ENCODE assay signal across 15 mouse cellular contexts in the genomic region with DNA sequence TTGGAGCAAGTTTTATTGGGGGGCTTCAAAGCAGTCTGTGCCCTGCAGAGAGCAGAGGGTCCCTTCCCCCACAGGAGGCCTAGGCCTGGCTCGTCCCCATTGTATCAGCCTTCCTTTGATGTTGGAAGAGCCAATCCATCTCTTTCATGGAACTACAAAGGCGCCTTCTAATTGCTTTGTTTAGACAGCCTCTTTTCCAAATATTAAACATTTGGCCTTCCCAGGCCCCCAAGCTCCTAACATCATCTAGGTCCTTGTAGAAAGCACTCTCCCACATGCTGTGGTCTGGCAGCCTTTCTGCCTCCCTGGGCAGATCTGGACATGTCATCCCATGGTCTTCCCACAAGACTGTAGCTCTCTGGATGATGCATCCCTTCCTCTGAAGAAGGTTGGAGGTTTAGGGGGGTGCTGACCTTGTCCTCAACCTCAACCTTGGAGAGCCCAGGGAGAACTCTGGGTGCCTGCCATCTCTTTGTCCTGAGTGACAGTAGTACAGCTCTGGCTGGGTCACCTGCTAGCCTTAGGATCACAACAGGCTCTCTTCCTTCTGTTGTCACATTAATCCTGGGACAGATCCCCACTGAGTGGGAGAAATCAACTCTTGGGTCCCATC.
DNase-seq lines count a peak whose midpoint lies in the region; ATAC-seq lines count a peak whose summit lies in the region.
"Had no signal": no experiment of that assay in that cellular context is flagged by ENCODE, and none has a peak within 500 bp of the region (broad histone marks: within the 10 kb centered on the region; RNA-seq: fewer than 3 reads in every experiment).

No protein-coding gene starts in this region.

- no peak overlapping the region for H3K4me2 ChIP-seq in neural tube, embryonic 13.5 days
- H3K4me2 ChIP-seq in neural tube, embryonic 15.5 days = no peak overlapping the region
- H3K4me2 ChIP-seq: stomach, embryonic 15.5 days had no signal

- no peaks in the 10 kb centered on the region for H3K36me3 ChIP-seq in neural tube, embryonic 13.5 days
- no peaks in the 10 kb centered on the region for H3K36me3 ChIP-seq in neural tube, embryonic 15.5 days
- H3K36me3 ChIP-seq: stomach, embryonic 15.5 days had no signal

- H3K9ac ChIP-seq in neural tube, embryonic 13.5 days = no peak overlapping the region
- no peak overlapping the region for H3K9ac ChIP-seq in neural tube, embryonic 15.5 days (replicated peaks)
- H3K9ac ChIP-seq: stomach, embryonic 15.5 days had no signal

- H3K4me1 ChIP-seq in neural tube, embryonic 13.5 days (replicated peaks) = peaks cover 36% of the 10 kb centered on the region
- peaks cover 6% of the 10 kb centered on the region; the same call in 1 of the 2 replicates for H3K4me1 ChIP-seq in neural tube, embryonic 15.5 days
- H3K4me1 ChIP-seq: stomach, embryonic 15.5 days had no signal

- no peak overlapping the region for H3K4me3 ChIP-seq in neural tube, embryonic 13.5 days
- no peak overlapping the region for H3K4me3 ChIP-seq in neural tube, embryonic 15.5 days (replicated peaks)
- H3K4me3 ChIP-seq: heart, adult 2 months; layer of hippocampus, adult 2 months; stomach, embryonic 15.5 days had no signal

- intact Hi-C loops in left cerebral cortex, postnatal 4 days (cut with DNase I) = no loop called here

- WGBS in neural tube, embryonic 13.5 days = 3% methylated on average over 2 of the region's 2 CpGs
- WGBS in neural tube, embryonic 15.5 days = 14% methylated on average over 2 of the region's 2 CpGs

- H3K27me3 ChIP-seq in neural tube, embryonic 13.5 days = no peaks in the 10 kb centered on the region
- H3K27me3 ChIP-seq in neural tube, embryonic 15.5 days (replicated peaks) = no peaks in the 10 kb centered on the region
- H3K27me3 ChIP-seq: stomach, embryonic 15.5 days had no signal

- peak; percentile 87 for DNase-seq in heart, adult 11 months
- no peak for DNase-seq in heart, adult 18-20 months
- peak; percentile 10 for DNase-seq in left cerebral cortex, postnatal 4 days
- no peak for DNase-seq in left cerebral cortex, adult 11 months (ENCODE audit: low spot score)
- peak; percentile 27 to 60 for DNase-seq in lung, postnatal 4 days
- no peak for DNase-seq in urinary bladder, postnatal 25 days (ENCODE audit: low spot score)
- DNase-seq: cerebellum, adult 9-10 months; heart, adult 2 months; liver; thymus, postnatal 14 days had no signal

- peak overlapping the region; percentile 33; the same call in 1 of the 2 replicates for H3K27ac ChIP-seq in neural tube, embryonic 13.5 days (replicated peaks)
- H3K27ac ChIP-seq in neural tube, embryonic 15.5 days (replicated peaks) = no peak overlapping the region
- H3K27ac ChIP-seq: heart, adult 2 months; layer of hippocampus, adult 2 months; stomach, embryonic 15.5 days had no signal

- H3K9me3 ChIP-seq in neural tube, embryonic 13.5 days = no peaks in the 10 kb centered on the region
- H3K9me3 ChIP-seq in neural tube, embryonic 15.5 days (replicated peaks) = no peaks in the 10 kb centered on the region
- H3K9me3 ChIP-seq: G1E; stomach, embryonic 15.5 days had no signal

- no peak; the same call in 1 of the 2 replicates for ATAC-seq in neural tube, embryonic 13.5 days (ENCODE audit: low read depth)
- no peak for ATAC-seq in neural tube, embryonic 15.5 days (ENCODE audit: low FRiP score)

Comparison
In these comparisons a context has a peak if more than half of its experiments do, and no peak if none do; other contexts are left out.
1. DNase-seq: peak in heart, adult 11 months (single experiment), left cerebral cortex, postnatal 4 days (single experiment) and lung, postnatal 4 days (2 of 2); none in heart, adult 18-20 months (0 of 2), left cerebral cortex, adult 11 months (single experiment) and urinary bladder, postnatal 25 days (single experiment).